Mouse (Mus musculus) lung, embryonic 16.5 days (tissue): Measurements from ENCODE around the gene Gm10570. TPM values are rescaled to one million over a fixed set of nuclear protein-coding genes. Genes with fewer than 3 reads are reported as not detected.

Source experiments
- ATAC-seq: fragments of 200-750 bp; cut with Nextera tagmentation; 2 replicates; pipeline ENCODE4 v1.8.0; 2017; ENCODE audit warnings: low read depth, mild to moderate bottlenecking, moderate library complexity
- H3K27ac ChIP-seq: fragments of 300-500 bp; sonication (generic); 2 replicates; pipeline ENCODE4 v1.5.1; 2014; ENCODE audit warnings: mild to moderate bottlenecking, control low read depth, low read length
- H3K27me3 ChIP-seq: fragments of 300-500 bp; sonication (generic); 2 replicates; pipeline ENCODE4 v1.6.1; 2014; ENCODE audit warnings: low read depth, low read length, mixed read lengths; ENCODE audit not compliant: control insufficient read depth, insufficient read depth
- H3K36me3 ChIP-seq: fragments of 300-500 bp; sonication (generic); 2 replicates; pipeline ENCODE4 v1.6.1; 2014; ENCODE audit warnings: low read length; ENCODE audit not compliant: control insufficient read depth, insufficient read depth
- H3K4me1 ChIP-seq: fragments of 300-500 bp; sonication (generic); replicated peaks from 2 replicates; pipeline ENCODE4 v1.6.1; 2014; ENCODE audit warnings: low read length, mixed read lengths; ENCODE audit not compliant: control insufficient read depth, insufficient read depth
- H3K4me2 ChIP-seq: fragments of 300-500 bp; sonication (generic); 2 replicates; pipeline ENCODE4 v1.6.1; 2014; ENCODE audit warnings: low read depth, low read length, control low read depth
- H3K4me3 ChIP-seq: fragments of 300-500 bp; sonication (generic); 2 replicates; pipeline ENCODE4 v1.5.1; 2014; ENCODE audit warnings: mild to moderate bottlenecking, low read length, control low read depth
- H3K9ac ChIP-seq: fragments of 300-500 bp; sonication (generic); 2 replicates; pipeline ENCODE4 v1.6.1; 2014; ENCODE audit warnings: low read length, control low read depth
- H3K9me3 ChIP-seq: fragments of 300-500 bp; sonication (generic); 2 replicates; pipeline ENCODE4 v1.6.1; 2016; ENCODE audit warnings: low read length; ENCODE audit not compliant: control insufficient read depth
- WGBS: fragments of 180-500 bp; shearing (Covaris S2); extraction: QIAGEN DNeasy Blood & Tissue Kit; methylation state at CpG from one replicate; pipeline ENCODE4 v1.1.7; 2014; 5-methylcytosine and 5-hydroxymethylcytosine counted together
- polyA plus RNA-seq: library from polyadenylated mRNA; unstranded; fragments of >200 nt; fragmentation: Nextera tagmentation; extraction: Ambion mirVana; gene quantifications from 2 replicates; pipeline ENCODE4 v1.2.1, GENCODE M21; 2015

Gene Gm10570
- polyA plus RNA-seq, 1 experiment from 2014 or later = not detected

- H3K27ac ChIP-seq = no peak overlapping the region
- H3K4me1 ChIP-seq = no peaks in the 10 kb centered on the region
- H3K9me3 ChIP-seq = no peaks in the 10 kb centered on the region
- no peak overlapping the region for H3K4me2 ChIP-seq
- peak; percentile 23; the same call in 1 of the 2 replicates for ATAC-seq
- WGBS = 45% methylated on average over 5 of the region's 5 CpGs
- no peak overlapping the region for H3K9ac ChIP-seq
- peaks cover 21% of the 10 kb centered on the region for H3K36me3 ChIP-seq
- H3K4me3 ChIP-seq = no peak overlapping the region
- no peaks in the 10 kb centered on the region for H3K27me3 ChIP-seq
Observed at GRCm38 (mm10) chr4:130323607-130324006, 15.1 kb upstream of the Gm10570 start.

- Histone ChIP-seq H3K4me3 (no peak overlapping the region), H3K27ac (no peak overlapping the region), H3K9me3 (no peaks in the 10 kb centered on the region), H3K36me3 (peaks cover 21% of the 10 kb centered on the region), H3K4me1 (no peaks in the 10 kb centered on the region), H3K27me3 (no peaks in the 10 kb centered on the region), H3K9ac (no peak overlapping the region), H3K4me2 (no peak overlapping the region)
- WGBS = 41% methylated on average over 1 of the region's 1 CpGs
- ATAC-seq = no peak
Observed at GRCm38 (mm10) chr4:130323165-130323564, 14.7 kb upstream of the Gm10570 start.

GRCm38 (mm10) chr4:130322567-130322966 lies 14.1 kb upstream of the Gm10570 start:
- H3K4me1 ChIP-seq = no peaks in the 10 kb centered on the region
- H3K9me3 ChIP-seq = no peaks in the 10 kb centered on the region
- 69% methylated on average over 7 of the region's 7 CpGs for WGBS
- no peaks in the 10 kb centered on the region for H3K27me3 ChIP-seq
- H3K36me3 ChIP-seq = peaks cover 21% of the 10 kb centered on the region
- no peak for ATAC-seq
- H3K4me2 ChIP-seq = no peak overlapping the region
- H3K9ac ChIP-seq = no peak overlapping the region
- H3K4me3 ChIP-seq = no peak overlapping the region
- no peak overlapping the region for H3K27ac ChIP-seq

GRCm38 (mm10) chr4:130321640-130322039 lies 13.2 kb upstream of the Gm10570 start:
- H3K4me2 ChIP-seq = no peak overlapping the region
- ATAC-seq = no peak
- peaks cover 19% of the 10 kb centered on the region for H3K36me3 ChIP-seq
- no peak overlapping the region for H3K9ac ChIP-seq
- no peaks in the 10 kb centered on the region for H3K27me3 ChIP-seq
- H3K4me1 ChIP-seq = peaks cover 4% of the 10 kb centered on the region
- no peak overlapping the region for H3K27ac ChIP-seq
- WGBS = 85% methylated on average over 7 of the region's 7 CpGs
- H3K4me3 ChIP-seq = no peak overlapping the region
- H3K9me3 ChIP-seq = no peaks in the 10 kb centered on the region

- Histone ChIP-seq H3K4me1 (peaks cover 17% of the 10 kb centered on the region), H3K9ac (no peak overlapping the region), H3K4me3 (no peak overlapping the region), H3K4me2 (no peak overlapping the region), H3K27ac (no peak overlapping the region), H3K9me3 (no peaks in the 10 kb centered on the region), H3K27me3 (no peaks in the 10 kb centered on the region), H3K36me3 (peaks cover 9% of the 10 kb centered on the region)
- ATAC-seq = no peak
- 84% methylated on average over 7 of the region's 7 CpGs for WGBS
Observed at GRCm38 (mm10) chr4:130319564-130319963, 11.1 kb upstream of the Gm10570 start.

GRCm38 (mm10) chr4:130318122-130318521 lies 9.6 kb upstream of the Gm10570 start:
- H3K27ac ChIP-seq = no peak overlapping the region
- no peaks in the 10 kb centered on the region for H3K27me3 ChIP-seq

GRCm38 (mm10) chr4:130316691-130317090 lies 8.2 kb upstream of the Gm10570 start:
- 71% methylated on average over 10 of the region's 10 CpGs for WGBS
- no peaks in the 10 kb centered on the region for H3K27me3 ChIP-seq
- H3K9ac ChIP-seq = no peak overlapping the region
- no peak for ATAC-seq
- H3K4me2 ChIP-seq = no peak overlapping the region
- H3K9me3 ChIP-seq = no peaks in the 10 kb centered on the region
- no peak overlapping the region for H3K27ac ChIP-seq
- H3K36me3 ChIP-seq = peaks cover 6% of the 10 kb centered on the region
- no peak overlapping the region for H3K4me3 ChIP-seq
- peaks cover 17% of the 10 kb centered on the region for H3K4me1 ChIP-seq

More at GRCm38 (mm10) chr4:130318122-130318521, 9.6 kb upstream of the Gm10570 start:
- no peak overlapping the region for H3K4me3 ChIP-seq
- no peak overlapping the region for H3K4me2 ChIP-seq
- no peak overlapping the region for H3K9ac ChIP-seq
- no peaks in the 10 kb centered on the region for H3K9me3 ChIP-seq
- WGBS = 58% methylated on average over 3 of the region's 3 CpGs
- peaks cover 17% of the 10 kb centered on the region for H3K4me1 ChIP-seq
- no peak for ATAC-seq
- H3K36me3 ChIP-seq = peaks cover 9% of the 10 kb centered on the region

GRCm38 (mm10) chr4:130315771-130316527 lies 7.5 kb upstream of the Gm10570 start:
- 50% methylated on average over 13 of the region's 13 CpGs for WGBS
- H3K36me3 ChIP-seq = peaks cover 5% of the 10 kb centered on the region
- H3K9ac ChIP-seq = peak overlapping the region; percentile 22; the same call in 1 of the 2 replicates

GRCm38 (mm10) chr4:130313552-130313951 lies 5.1 kb upstream of the Gm10570 start:
- H3K4me2 ChIP-seq = no peak overlapping the region
- peaks cover 14% of the 10 kb centered on the region for H3K27me3 ChIP-seq
- WGBS = 93% methylated on average over 4 of the region's 4 CpGs
- no peak overlapping the region for H3K27ac ChIP-seq
- no peaks in the 10 kb centered on the region for H3K9me3 ChIP-seq
- peaks cover 17% of the 10 kb centered on the region for H3K4me1 ChIP-seq
- no peak overlapping the region for H3K9ac ChIP-seq
- H3K36me3 ChIP-seq = peaks cover 2% of the 10 kb centered on the region; the same call in 1 of the 2 replicates
- H3K4me3 ChIP-seq = no peak overlapping the region
- no peak for ATAC-seq

More at GRCm38 (mm10) chr4:130315771-130316527, 7.5 kb upstream of the Gm10570 start:
- peak overlapping the region; percentile 40; the same call in 1 of the 2 replicates for H3K27ac ChIP-seq
- H3K27me3 ChIP-seq = no peaks in the 10 kb centered on the region
- no peak overlapping the region for H3K4me3 ChIP-seq
- ATAC-seq = peak; percentile 48
- peaks cover 17% of the 10 kb centered on the region for H3K4me1 ChIP-seq
- no peaks in the 10 kb centered on the region for H3K9me3 ChIP-seq
- no peak overlapping the region for H3K4me2 ChIP-seq
